Comparison of ENCODE assay signal across 9 mouse cellular contexts in genomic region chr12:21227076-21227980, GRCm38 (mm10). TPM values are rescaled to one million over a fixed set of nuclear protein-coding genes. Genes with fewer than 3 reads are reported as not detected.
A peak's percentile ranks its signal among the peaks of the same experiment; 100 is the strongest.
DNase-seq lines count a peak whose midpoint lies in the region; ATAC-seq and TF ChIP-seq lines count a peak whose summit lies in the region.
"Had no signal": no experiment of that assay in that cellular context is flagged by ENCODE, and none has a peak within 500 bp of the region (broad histone marks: within the 10 kb centered on the region; RNA-seq: fewer than 3 reads in every experiment).

No protein-coding gene starts in this region.

- TF ChIP-seq EP300 in heart, postnatal 0 days (IDR thresholded peaks at IDR 0.05; ENCODE audit: low read depth): no peak

- TF ChIP-seq CTCF in heart, postnatal 0 days (IDR thresholded peaks at IDR 0.05; ENCODE audit: low read depth): peak; percentile 48

- peak; percentile 19 for ATAC-seq in midbrain, embryonic 14.5 days (ENCODE audit: low FRiP score, low TSS enrichment)
- peak; percentile 83 for ATAC-seq in heart, postnatal 0 days (ENCODE audit: insufficient read depth, low read depth)
- ATAC-seq in midbrain, embryonic 16.5 days: peak; percentile 46

- H3K4me3 ChIP-seq in midbrain, embryonic 14.5 days (replicated peaks; ENCODE audit: low read depth, low read length): no peak overlapping the region
- H3K4me3 ChIP-seq in midbrain, embryonic 10.5 days: no peak overlapping the region
- peak overlapping the region; percentile 17 for H3K4me3 ChIP-seq in erythroblast, embryonic 14.5 days (replicated peaks)
- H3K4me3 ChIP-seq in heart, postnatal 0 days (ENCODE audit: low read depth, low read length): no peak overlapping the region
- H3K4me3 ChIP-seq in midbrain, embryonic 16.5 days (ENCODE audit: low read depth, low read length): no peak overlapping the region
- H3K4me3 ChIP-seq: embryonic facial prominence, embryonic 13.5 days had no signal

- 68% methylated on average over 6 of the region's 6 CpGs for WGBS in midbrain, embryonic 14.5 days
- WGBS in midbrain, embryonic 10.5 days: 70% methylated on average over 6 of the region's 6 CpGs
- 11% methylated on average over 6 of the region's 6 CpGs for WGBS in heart, postnatal 0 days
- 52% methylated on average over 6 of the region's 6 CpGs for WGBS in midbrain, embryonic 16.5 days

- no peaks in the 10 kb centered on the region for H3K9me3 ChIP-seq in midbrain, embryonic 14.5 days (ENCODE audit: control insufficient read depth, low read length)
- H3K9me3 ChIP-seq in midbrain, embryonic 10.5 days (replicated peaks): no peaks in the 10 kb centered on the region
- H3K9me3 ChIP-seq in erythroblast, embryonic 14.5 days (ENCODE audit: control insufficient read depth, low read length): no peaks in the 10 kb centered on the region
- H3K9me3 ChIP-seq in heart, postnatal 0 days (replicated peaks; ENCODE audit: control insufficient read depth, low read length): no peaks in the 10 kb centered on the region
- H3K9me3 ChIP-seq in midbrain, embryonic 16.5 days (replicated peaks; ENCODE audit: control insufficient read depth, low read length, poor library complexity, severe bottlenecking): no peaks in the 10 kb centered on the region
- H3K9me3 ChIP-seq: embryonic facial prominence, embryonic 13.5 days had no signal

- 0 out of 2 replicates have a peak overlapping the region, but pooled peaks have one; percentile 32 for H3K27ac ChIP-seq in midbrain, embryonic 14.5 days (replicated peaks; ENCODE audit: low read depth, low read length)
- H3K27ac ChIP-seq in midbrain, embryonic 10.5 days (replicated peaks): no peak overlapping the region
- H3K27ac ChIP-seq in heart, postnatal 0 days (ENCODE audit: low read depth): peak overlapping the region; percentile 68
- H3K27ac ChIP-seq in midbrain, embryonic 16.5 days (ENCODE audit: low read length): 0 out of 2 replicates have a peak overlapping the region, but pooled peaks have one; percentile 40
- H3K27ac ChIP-seq: embryonic facial prominence, embryonic 13.5 days had no signal

- peak; percentile 65 for DNase-seq in midbrain, embryonic 14.5 days
- no peak for DNase-seq in midbrain, embryonic 10.5 days (ENCODE audit: low spot score)
- DNase-seq in adrenal gland, adult 2 months: peak; percentile 88
- peak; percentile 80 for DNase-seq in heart, postnatal 0 days (ENCODE audit: low spot score)
- DNase-seq in kidney, postnatal 4 days: peak; percentile 62 to 76
- peak; percentile 86 for DNase-seq in urinary bladder, postnatal 14 days (ENCODE audit: low spot score)

- no peak overlapping the region for H3K4me2 ChIP-seq in midbrain, embryonic 14.5 days (ENCODE audit: low read length)
- no peak overlapping the region for H3K4me2 ChIP-seq in heart, postnatal 0 days (ENCODE audit: low read depth, low read length)
- H3K4me2 ChIP-seq in midbrain, embryonic 16.5 days (ENCODE audit: low read length): no peak overlapping the region
- H3K4me2 ChIP-seq: embryonic facial prominence, embryonic 13.5 days had no signal

- 0 out of 2 replicates have a peak, but pooled peaks cover 5% of the 10 kb centered on the region for H3K4me1 ChIP-seq in midbrain, embryonic 14.5 days (ENCODE audit: control insufficient read depth, insufficient read depth, low read length)
- H3K4me1 ChIP-seq in midbrain, embryonic 10.5 days: 0 out of 2 replicates have a peak, but pooled peaks cover 11% of the 10 kb centered on the region
- H3K4me1 ChIP-seq in erythroblast, embryonic 14.5 days (ENCODE audit: control insufficient read depth): peaks cover 44% of the 10 kb centered on the region
- peaks cover 23% of the 10 kb centered on the region for H3K4me1 ChIP-seq in heart, postnatal 0 days (ENCODE audit: control insufficient read depth, insufficient read depth)
- H3K4me1 ChIP-seq in midbrain, embryonic 16.5 days (ENCODE audit: control insufficient read depth, insufficient read depth, low read length): peaks cover 7% of the 10 kb centered on the region; the same call in 1 of the 2 replicates

- peaks cover 33% of the 10 kb centered on the region for H3K36me3 ChIP-seq in midbrain, embryonic 14.5 days (ENCODE audit: control insufficient read depth, insufficient read depth, low read length)
- H3K36me3 ChIP-seq in midbrain, embryonic 10.5 days: peaks cover 62% of the 10 kb centered on the region
- no peaks in the 10 kb centered on the region for H3K36me3 ChIP-seq in erythroblast, embryonic 14.5 days (ENCODE audit: control insufficient read depth)
- peaks cover 34% of the 10 kb centered on the region for H3K36me3 ChIP-seq in heart, postnatal 0 days (replicated peaks; ENCODE audit: control insufficient read depth, insufficient read depth, low read length)
- peaks cover 12% of the 10 kb centered on the region for H3K36me3 ChIP-seq in midbrain, embryonic 16.5 days (ENCODE audit: control insufficient read depth, insufficient read depth, low read length)

- H3K9ac ChIP-seq in midbrain, embryonic 14.5 days (replicated peaks; ENCODE audit: low read length): no peak overlapping the region
- H3K9ac ChIP-seq in heart, postnatal 0 days (replicated peaks; ENCODE audit: low read depth, low read length): no peak overlapping the region
- no peak overlapping the region for H3K9ac ChIP-seq in midbrain, embryonic 16.5 days (ENCODE audit: low read depth, low read length)
- H3K9ac ChIP-seq: embryonic facial prominence, embryonic 13.5 days had no signal

- no peaks in the 10 kb centered on the region for H3K27me3 ChIP-seq in midbrain, embryonic 14.5 days (ENCODE audit: control insufficient read depth, insufficient read depth, low read length)
- H3K27me3 ChIP-seq in midbrain, embryonic 10.5 days (ENCODE audit: low read depth, poor library complexity, severe bottlenecking): no peaks in the 10 kb centered on the region
- no peaks in the 10 kb centered on the region for H3K27me3 ChIP-seq in erythroblast, embryonic 14.5 days (ENCODE audit: control insufficient read depth)
- no peaks in the 10 kb centered on the region for H3K27me3 ChIP-seq in heart, postnatal 0 days (ENCODE audit: control insufficient read depth, insufficient read depth, low read length)
- H3K27me3 ChIP-seq in midbrain, embryonic 16.5 days (ENCODE audit: control insufficient read depth, insufficient read depth, low read depth, low read length): no peaks in the 10 kb centered on the region
- H3K27me3 ChIP-seq: embryonic facial prominence, embryonic 13.5 days had no signal

RNA-seq across cellular contexts. Expression of gene Cpsf3, which starts 57.9 kb away (rescaled TPM):
- 91.9 and 107 TPM in 2 replicates for polyA plus RNA-seq in midbrain, embryonic 14.5 days (2014; fragmentation: Nextera tagmentation; extraction: Ambion mirVana)
- 142 and 148 TPM in 2 replicates for polyA plus RNA-seq in midbrain, embryonic 10.5 days (2016; fragmentation: Nextera tagmentation; extraction: Ambion mirVana)
- total RNA-seq in adrenal gland, adult 2 months (2021): 10 to 100 TPM; 63.9 to 67.1 TPM
- 12.9 and 21.2 TPM in 2 replicates for polyA plus RNA-seq in adrenal gland, adult 2 months (2012; rRNA removed)
- polyA plus RNA-seq in erythroblast, embryonic 14.5 days (2012): 0.22 and 0.28 TPM in 2 replicates
- total RNA-seq in heart, postnatal 0 days (2014; rRNA removed; ENCODE audit: low replicate concordance): 26.7 and 28.6 TPM in 2 replicates
- polyA plus RNA-seq in heart, postnatal 0 days (2015; fragmentation: Nextera tagmentation; extraction: Ambion mirVana): 51.8 and 52.5 TPM in 2 replicates
- 89.5 and 91.3 TPM in 2 replicates for polyA plus RNA-seq in midbrain, embryonic 16.5 days (2015; fragmentation: Nextera tagmentation; extraction: Ambion mirVana)

RNA-seq across cellular contexts. Expression of gene Itgb1bp1, which starts 58.8 kb away (rescaled TPM):
- 40.8 and 42.4 TPM in 2 replicates for polyA plus RNA-seq in midbrain, embryonic 14.5 days (2014; fragmentation: Nextera tagmentation; extraction: Ambion mirVana)
- 43.0 and 44.8 TPM in 2 replicates for polyA plus RNA-seq in midbrain, embryonic 10.5 days (2016; fragmentation: Nextera tagmentation; extraction: Ambion mirVana)
- 10 to 100 TPM; 82.2 to 97.0 TPM for total RNA-seq in adrenal gland, adult 2 months (2021)
- 12.6 and 18.8 TPM in 2 replicates for polyA plus RNA-seq in adrenal gland, adult 2 months (2012; rRNA removed)
- polyA plus RNA-seq in erythroblast, embryonic 14.5 days (2012): 0.90 and 1.6 TPM in 2 replicates
- 29.8 and 37.5 TPM in 2 replicates for total RNA-seq in heart, postnatal 0 days (2014; rRNA removed; ENCODE audit: low replicate concordance)
- polyA plus RNA-seq in heart, postnatal 0 days (2015; fragmentation: Nextera tagmentation; extraction: Ambion mirVana): 42.1 and 43.4 TPM in 2 replicates
- polyA plus RNA-seq in midbrain, embryonic 16.5 days (2015; fragmentation: Nextera tagmentation; extraction: Ambion mirVana): 32.4 and 35.0 TPM in 2 replicates

Comparison
In these comparisons a context has a peak if more than half of its experiments do, and no peak if none do; other contexts are left out.
1. ATAC-seq: peak in every context shown above with its lines; median percentile 83 in heart, postnatal 0 days; 46 in midbrain, embryonic 16.5 days; 19 in midbrain, embryonic 14.5 days.
2. RNA of gene Cpsf3, which starts 57.9 kb away (polyA plus RNA-seq): 142 to 148 TPM in midbrain, embryonic 10.5 days, 91.9 to 107 TPM in midbrain, embryonic 14.5 days, 89.5 to 91.3 TPM in midbrain, embryonic 16.5 days, 51.8 to 52.5 TPM in heart, postnatal 0 days and 12.9 to 21.2 TPM in adrenal gland, adult 2 months; 0.22 to 0.28 TPM in erythroblast, embryonic 14.5 days; every median in the first group is over 10 times any median in the second.